Mouse (Mus musculus): ENCODE measurements around the gene 6030458C11Rik.

- TF ChIP-seq CTCF (IDR thresholded peaks at IDR 0.05; ENCODE audit: borderline replicate concordance, extremely low read depth, insufficient read depth, insufficient read length) (no peak), POLR2A (IDR thresholded peaks at IDR 0.05; ENCODE audit: borderline replicate concordance, extremely low read depth, insufficient read depth, insufficient read length, poor library complexity, severe bottlenecking) (no peak)
These were observed 23.9 kb upstream of the 6030458C11Rik start for GRCm38 (mm10) chr15:12848196-12848975.
